Mouse (Mus musculus): ENCODE results near the gene Ckb.

- TF ChIP-seq EP300 (IDR thresholded peaks at IDR 0.05; ENCODE audit: low read depth) (no peak), CTCF (IDR thresholded peaks at IDR 0.05; ENCODE audit: low read depth) (no peak)
Observed at GRCm38 (mm10) chr12:111687350-111688068, 15.4 kb upstream of the Ckb start.

Data from liver, embryonic 14.5 days (tissue).